Mouse (Mus musculus) liver (tissue): ENCODE measurements around the gene Slc37a3.
"Not testable (repeated sequence)": the region's sequence is repeated elsewhere in the genome, so short reads cannot be mapped to it uniquely, and the experiment has no call there.

Experiments used
- DNase-seq: peaks from one replicate; pipeline ENCODE4 v3.0.0-alpha.2; 2020; ENCODE audit warnings: mixed read lengths

Gene Slc37a3

GRCm38 (mm10) chr6:39377311-39377827 is at the start of gene Slc37a3:
Slc37a3 (minus strand) TSS chr6:39377675.
- DNase-seq, result peak; percentile 88

GRCm38 (mm10) chr6:39426725-39427124 is 49.2 kb upstream of the Slc37a3 start:
- DNase-seq, result peak; percentile 74

GRCm38 (mm10) chr6:39425181-39425580 is 47.7 kb upstream of the Slc37a3 start:
- peak; percentile 76 for DNase-seq

- peak; percentile 59 for DNase-seq
Measured at GRCm38 (mm10) chr6:39423686-39424085, 46.2 kb upstream of the Slc37a3 start.

- DNase-seq, result peak; percentile 61
Measured at GRCm38 (mm10) chr6:39423130-39423551, 45.7 kb upstream of the Slc37a3 start.

- no peak for DNase-seq
Measured at GRCm38 (mm10) chr6:39420867-39421266, 43.4 kb upstream of the Slc37a3 start.

GRCm38 (mm10) chr6:39419851-39420721 is 42.6 kb upstream of the Slc37a3 start, which contains the start of gene Mkrn1:
Mkrn1 (minus strand) TSS chr6:39420462.
- DNase-seq, result peak; percentile 95

GRCm38 (mm10) chr6:39419386-39419850 is 41.9 kb upstream of the Slc37a3 start:
- DNase-seq, result no peak

- not testable (repeated sequence) for DNase-seq
Measured at GRCm38 (mm10) chr6:39416654-39417053, 39.2 kb upstream of the Slc37a3 start.

- DNase-seq, result peak; percentile 87
Measured at GRCm38 (mm10) chr6:39415762-39416161, 38.3 kb upstream of the Slc37a3 start.

- no peak for DNase-seq
Measured at GRCm38 (mm10) chr6:39414106-39414505, 36.6 kb upstream of the Slc37a3 start.

- DNase-seq, result no peak
Measured at GRCm38 (mm10) chr6:39406480-39406879, 29.0 kb upstream of the Slc37a3 start.

GRCm38 (mm10) chr6:39403136-39403535 is 25.7 kb upstream of the Slc37a3 start:
- no peak for DNase-seq

- DNase-seq, result no peak
Measured at GRCm38 (mm10) chr6:39400343-39400742, 22.9 kb upstream of the Slc37a3 start.

- no peak for DNase-seq
Measured at GRCm38 (mm10) chr6:39398342-39398741, 20.9 kb upstream of the Slc37a3 start.

- DNase-seq, result no peak
Measured at GRCm38 (mm10) chr6:39397046-39397445, 19.6 kb upstream of the Slc37a3 start.

GRCm38 (mm10) chr6:39395916-39396315 is 18.4 kb upstream of the Slc37a3 start:
- DNase-seq, result no peak

- no peak for DNase-seq
Measured at GRCm38 (mm10) chr6:39395471-39395870, 18.0 kb upstream of the Slc37a3 start.

- DNase-seq, result no peak
Measured at GRCm38 (mm10) chr6:39389988-39390387, 12.5 kb upstream of the Slc37a3 start.

GRCm38 (mm10) chr6:39381125-39381880 is 3.8 kb upstream of the Slc37a3 start, which contains the start of gene Rab19:
Rab19 (plus strand) TSS chr6:39381175.
- no peak for DNase-seq

- DNase-seq, result no peak
Measured at GRCm38 (mm10) chr6:39380276-39380675, 2.8 kb upstream of the Slc37a3 start.

GRCm38 (mm10) chr6:39379749-39380148 is 2.3 kb upstream of the Slc37a3 start:
- no peak for DNase-seq

- DNase-seq, result no peak
Measured at GRCm38 (mm10) chr6:39379224-39379623, 1.7 kb upstream of the Slc37a3 start.
